Mouse (Mus musculus): ENCODE measurements around the gene Cubn.

Cubn gene

GRCm38 (mm10) chr2:13237140-13237901, 254.3 kb downstream of the Cubn start:
- DNase-seq (ENCODE audit: low spot score in 2 of 2) = peak; percentile 62 to 70

- no peak for DNase-seq (ENCODE audit: low spot score in 2 of 2)
These were observed 255.9 kb downstream of the Cubn start for GRCm38 (mm10) chr2:13235696-13236095.

DNA sequence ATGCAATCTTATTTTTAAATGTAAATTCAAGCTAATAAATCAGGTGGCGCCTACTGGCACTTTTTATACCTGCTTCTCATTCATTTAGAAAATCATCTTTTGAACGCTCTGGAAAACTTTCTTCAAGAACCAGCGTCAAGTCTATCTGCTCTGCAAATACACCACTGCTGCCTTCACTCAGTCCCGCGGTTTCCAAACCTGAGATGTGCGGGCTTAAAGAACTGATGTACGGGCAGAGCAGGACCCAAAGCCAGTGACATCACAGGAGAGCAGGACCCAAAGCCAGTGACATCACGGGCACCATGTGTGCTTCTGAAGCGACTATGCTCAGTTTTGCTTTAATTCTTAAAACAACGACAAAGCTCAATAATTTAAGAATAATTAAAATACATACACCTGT, 256.8 kb downstream of the Cubn start:
- DNase-seq (ENCODE audit: low spot score in 2 of 2) = no peak

- no peak for DNase-seq (ENCODE audit: low spot score in 2 of 2)
These were observed 257.7 kb downstream of the Cubn start for GRCm38 (mm10) chr2:13233902-13234301.

GRCm38 (mm10) chr2:13233254-13233835, 258.3 kb downstream of the Cubn start:
- peak in 1 of 2 experiments; percentile 12 for DNase-seq (ENCODE audit: low spot score in 2 of 2)

DNA sequence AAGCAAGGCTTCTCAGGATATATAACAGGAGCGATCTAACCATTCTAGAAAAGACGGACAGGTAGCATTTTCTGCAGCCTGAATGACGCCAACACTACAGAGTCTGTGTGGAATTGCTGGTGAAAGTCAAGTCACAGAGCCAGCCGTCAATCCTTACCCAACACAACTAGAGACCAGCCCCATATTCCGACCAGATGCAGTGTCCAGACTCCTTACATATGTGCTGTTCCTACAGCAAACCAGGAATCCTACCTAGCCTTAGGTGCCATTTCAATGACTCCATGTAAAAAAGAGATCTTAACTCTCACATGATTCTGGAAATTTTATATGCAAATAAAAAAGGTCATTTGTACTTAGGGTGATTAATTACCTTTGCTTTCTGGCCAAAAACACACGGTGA, 259.3 kb downstream of the Cubn start:
- no peak for DNase-seq (ENCODE audit: low spot score in 2 of 2)

DNA sequence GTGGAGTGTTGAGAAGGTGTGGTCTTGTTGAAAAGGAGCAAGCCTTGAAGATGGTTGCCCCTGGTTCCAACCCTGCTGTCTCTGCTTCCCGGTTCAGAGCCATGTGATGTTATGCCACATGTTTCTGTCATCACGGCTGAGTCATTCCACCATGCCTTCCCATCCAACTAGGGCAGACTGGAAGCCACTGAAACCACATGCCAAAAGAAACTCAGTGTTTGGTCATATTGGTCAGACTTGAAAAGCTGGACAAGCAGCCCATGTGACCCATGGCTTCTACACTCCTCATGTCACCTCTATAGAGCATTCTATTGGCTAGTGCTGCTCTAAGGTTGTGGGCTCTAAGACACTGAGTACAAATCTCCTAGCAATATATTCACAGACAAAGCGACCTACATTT, 261.9 kb downstream of the Cubn start:
- DNase-seq (ENCODE audit: low spot score in 2 of 2) = no peak

Measured in natural killer cell, adult 2 months (primary cell).